Mouse (Mus musculus) R1 (cell line): ENCODE measurements around the gene Fmnl1.

Source experiments
- DNase-seq: peaks from one replicate; pipeline ENCODE4 v3.0.0-alpha.2; 2018; ENCODE audit warnings: low read depth, low spot score

Fmnl1 gene

GRCm38 (mm10) chr11:103161449-103161848, 9.5 kb upstream of the Fmnl1 start:
- peak; percentile 97 for DNase-seq

GRCm38 (mm10) chr11:103162132-103162531, 8.8 kb upstream of the Fmnl1 start:
- peak; percentile 82 for DNase-seq

GRCm38 (mm10) chr11:103164391-103164790, 6.5 kb upstream of the Fmnl1 start:
- DNase-seq, result peak; percentile 82

GRCm38 (mm10) chr11:103168690-103169390, 2.1 kb upstream of the Fmnl1 start:
- peak; percentile 72 for DNase-seq

- no peak for DNase-seq
Observed at GRCm38 (mm10) chr11:103169664-103170063, 1.2 kb upstream of the Fmnl1 start.

- DNase-seq, result no peak
Observed at GRCm38 (mm10) chr11:103170111-103170493, 805 bp upstream of the Fmnl1 start.

- peak; percentile 64 for DNase-seq
Observed at GRCm38 (mm10) chr11:103171286-103171620, 346 bp downstream of the Fmnl1 start.

- DNase-seq, result no peak
Observed at GRCm38 (mm10) chr11:103171703-103172391, 940 bp downstream of the Fmnl1 start.

- no peak for DNase-seq
Observed at GRCm38 (mm10) chr11:103172392-103173040, 1.6 kb downstream of the Fmnl1 start.

GRCm38 (mm10) chr11:103173041-103173770, 2.3 kb downstream of the Fmnl1 start:
- no peak for DNase-seq

- DNase-seq, result no peak
Observed at GRCm38 (mm10) chr11:103173771-103174344, 3.0 kb downstream of the Fmnl1 start.

- DNase-seq, result no peak
Observed at GRCm38 (mm10) chr11:103174411-103174832, 3.5 kb downstream of the Fmnl1 start.

GRCm38 (mm10) chr11:103174891-103175391, 4.0 kb downstream of the Fmnl1 start:
- DNase-seq, result peak; percentile 68

- DNase-seq, result no peak
Observed at GRCm38 (mm10) chr11:103175688-103176442, 5.0 kb downstream of the Fmnl1 start.

- DNase-seq, result no peak
Observed at GRCm38 (mm10) chr11:103176510-103176909, 5.6 kb downstream of the Fmnl1 start.

GRCm38 (mm10) chr11:103177216-103177615, 6.3 kb downstream of the Fmnl1 start:
- DNase-seq, result no peak

GRCm38 (mm10) chr11:103177815-103178485, 7.0 kb downstream of the Fmnl1 start:
- no peak for DNase-seq

- no peak for DNase-seq
Observed at GRCm38 (mm10) chr11:103178748-103179147, 7.8 kb downstream of the Fmnl1 start.

GRCm38 (mm10) chr11:103180426-103180825, 9.5 kb downstream of the Fmnl1 start:
- no peak for DNase-seq

- DNase-seq, result no peak
Observed at GRCm38 (mm10) chr11:103181349-103181748, 10.4 kb downstream of the Fmnl1 start.
